Mouse (Mus musculus) Patski (cell line): Measurements from ENCODE around the gene Nipal3. TPM values are rescaled to one million over a fixed set of nuclear protein-coding genes. Genes with fewer than 3 reads are reported as not detected.

ENCODE experiments used
- ATAC-seq: fragments of 100-300 bp; one replicate; pipeline ENCODE4 v1.8.0; 2021
- CTCF ChIA-PET: fragments of 350-600 bp; sonication (Branson Sonifier 250); formaldehyde crosslinking; loops from one replicate; lab custom pipeline; 2022; ENCODE audit warnings: inconsistent platforms; lab: Charles Lee
- POLR2A ChIA-PET: fragments of 350-600 bp; sonication (Branson Sonifier 250); formaldehyde crosslinking; loops from one replicate; lab custom pipeline; 2022; ENCODE audit warnings: antibody characterized with exemption, inconsistent platforms; lab: Charles Lee
- DNase-seq: peaks from one replicate; pipeline ENCODE4 v3.0.0-alpha.2; 2011; ENCODE audit warnings: low read depth, low spot score
- H3K27me3 ChIP-seq: fragments of 371-371 bp; one replicate; pipeline ENCODE4 v1.5.1; 2021
- CTCF ChIP-seq: fragments of 100-300 bp; IDR thresholded peaks from one replicate; pipeline ENCODE4 v1.5.1; 2021
- in situ Hi-C: fragments of 300-500 bp; cut with MboI; formaldehyde crosslinking; loops from 3 replicates; pipeline ENCODE4 v1.11.1; 2018; ENCODE audit warnings: low pct_unique_long_range_greater_than_20kb, mixed read lengths
- polyA plus RNA-seq: library from polyadenylated mRNA; unstranded; gene quantifications from one replicate; pipeline ENCODE4 v1.2.3, GENCODE M21; 2021

The Nipal3 gene
- polyA plus RNA-seq, 1 experiment from 2014 or later, result 11.0 TPM

GRCm38 (mm10) chr4:135420416-135420815, 74.4 kb downstream of the Nipal3 start:
- in situ Hi-C loops, result no loop called here
- no peaks in the 10 kb centered on the region for H3K27me3 ChIP-seq
- no peak for TF ChIP-seq CTCF
- DNase-seq (no peak), ATAC-seq (no peak)
- ChIA-PET POLR2A (no interaction called here), CTCF (no interaction called here)

GRCm38 (mm10) chr4:135419996-135420395, 74.8 kb downstream of the Nipal3 start:
- no peak for ATAC-seq
- H3K27me3 ChIP-seq, result no peaks in the 10 kb centered on the region
- in situ Hi-C loops, result loop anchor here (10.0 kb wide), 1 partner anchor 55 kb away; no protein-coding TSS in a partner anchor
- CTCF ChIA-PET, result no interaction called here
- no peak for DNase-seq
- no peak for TF ChIP-seq CTCF
- POLR2A ChIA-PET, result no interaction called here

- no peak for TF ChIP-seq CTCF
- ChIA-PET CTCF (no interaction called here), POLR2A (no interaction called here)
- ATAC-seq, result no peak
- in situ Hi-C loops, result loop anchor here (10.0 kb wide), 1 partner anchor 52 kb away; no protein-coding TSS in a partner anchor
- no peaks in the 10 kb centered on the region for H3K27me3 ChIP-seq
- DNase-seq, result no peak
Measured at GRCm38 (mm10) chr4:135416367-135416766, 78.5 kb downstream of the Nipal3 start.

- no peak for TF ChIP-seq CTCF
- ATAC-seq, result no peak
Measured at GRCm38 (mm10) chr4:135413491-135413890, 81.3 kb downstream of the Nipal3 start.

GRCm38 (mm10) chr4:135411633-135412032, 83.2 kb downstream of the Nipal3 start:
- no peak for DNase-seq
- TF ChIP-seq CTCF, result peak; percentile 94
- in situ Hi-C loops, result loop anchor here (10.0 kb wide), 1 partner anchor 47 kb away; no protein-coding TSS in a partner anchor
- ATAC-seq, result no peak
- ChIA-PET CTCF (interaction anchor here (0.8 to 3.2 kb wide), 19 partner anchors 9 to 81 kb away, joined by 3 to 42 read pairs (median 5); partner anchors contain the start of genes Rcan3 and Srrm1), POLR2A (interaction anchor here (0.6 to 2.4 kb wide), 2 partner anchors 29 to 459 kb away, joined by 7 to 8 read pairs; no protein-coding TSS in a partner anchor)
- H3K27me3 ChIP-seq, result no peaks in the 10 kb centered on the region

More at GRCm38 (mm10) chr4:135413491-135413890, 81.3 kb downstream of the Nipal3 start:
- POLR2A ChIA-PET, result interaction anchor here (2.4 kb wide), 1 partner anchor 31 kb away, joined by 8 read pairs; no protein-coding TSS in a partner anchor
- in situ Hi-C loops, result loop anchor here (10.0 kb wide), 1 partner anchor 49 kb away; no protein-coding TSS in a partner anchor
- CTCF ChIA-PET, result no interaction called here
- no peak for DNase-seq
- H3K27me3 ChIP-seq, result no peaks in the 10 kb centered on the region

GRCm38 (mm10) chr4:135406180-135406579, 88.7 kb downstream of the Nipal3 start:
- ATAC-seq (peak; percentile 47), DNase-seq (peak; percentile 73)
- no peaks in the 10 kb centered on the region for H3K27me3 ChIP-seq
- no peak for TF ChIP-seq CTCF
- in situ Hi-C loops, result no loop called here
- POLR2A ChIA-PET, result interaction anchor here (0.6 kb wide), 1 partner anchor 385 kb away, joined by 3 read pairs; no protein-coding TSS in a partner anchor
- CTCF ChIA-PET, result no interaction called here

- POLR2A ChIA-PET, result no interaction called here
- CTCF ChIA-PET, result no interaction called here
- ATAC-seq (no peak), DNase-seq (no peak)
- no peaks in the 10 kb centered on the region for H3K27me3 ChIP-seq
- in situ Hi-C loops, result no loop called here
- no peak for TF ChIP-seq CTCF
Measured at GRCm38 (mm10) chr4:135404916-135405315, 89.9 kb downstream of the Nipal3 start.

- POLR2A ChIA-PET, result no interaction called here
- CTCF ChIA-PET, result interaction anchor here (1.0 to 3.3 kb wide), 2 partner anchors 7 to 21 kb away, joined by 6 to 9 read pairs; no protein-coding TSS in a partner anchor
- no peak for TF ChIP-seq CTCF
- H3K27me3 ChIP-seq, result no peaks in the 10 kb centered on the region
- DNase-seq, result no peak
- ATAC-seq, result no peak
- in situ Hi-C loops, result no loop called here
Measured at GRCm38 (mm10) chr4:135404048-135404447, 90.8 kb downstream of the Nipal3 start.

GRCm38 (mm10) chr4:135401881-135402280, 93.0 kb downstream of the Nipal3 start:
- DNase-seq, result no peak
- no peak for ATAC-seq
- in situ Hi-C loops, result no loop called here
- ChIA-PET CTCF (interaction anchor here (1.3 to 3.3 kb wide), 2 partner anchors 10 to 19 kb away, joined by 3 to 9 read pairs; no protein-coding TSS in a partner anchor), POLR2A (no interaction called here)
- H3K27me3 ChIP-seq, result no peaks in the 10 kb centered on the region
- no peak for TF ChIP-seq CTCF

GRCm38 (mm10) chr4:135397991-135398390, 96.8 kb downstream of the Nipal3 start, which contains the start of gene Ncmap:
TSS of gene Ncmap (minus strand) at chr4:135398227.
- DNase-seq, result no peak
- in situ Hi-C loops, result no loop called here
- ATAC-seq, result no peak

GRCm38 (mm10) chr4:135397551-135397950, 97.3 kb downstream of the Nipal3 start:
- CTCF ChIA-PET, result interaction anchor here (1.3 kb wide), 2 partner anchors 14 to 15 kb away, joined by 4 to 5 read pairs; no protein-coding TSS in a partner anchor
- no peak for ATAC-seq
- H3K27me3 ChIP-seq, result no peaks in the 10 kb centered on the region
- POLR2A ChIA-PET, result no interaction called here
- in situ Hi-C loops, result no loop called here
- no peak for DNase-seq
- TF ChIP-seq CTCF, result no peak

More at GRCm38 (mm10) chr4:135397991-135398390, 96.8 kb downstream of the Nipal3 start, which contains the start of gene Ncmap:
- POLR2A ChIA-PET, result no interaction called here
- H3K27me3 ChIP-seq, result no peaks in the 10 kb centered on the region
- TF ChIP-seq CTCF, result no peak
- CTCF ChIA-PET, result interaction anchor here (1.3 kb wide), 1 partner anchor 15 kb away, joined by 5 read pairs; no protein-coding TSS in a partner anchor
